Mouse (Mus musculus) urinary bladder, postnatal 25 days (tissue): ENCODE data around the gene Raver2.

ENCODE experiments used
- DNase-seq: peaks from one replicate; pipeline ENCODE4 v3.0.0; 2022; ENCODE audit warnings: low spot score

Raver2 gene

DNA sequence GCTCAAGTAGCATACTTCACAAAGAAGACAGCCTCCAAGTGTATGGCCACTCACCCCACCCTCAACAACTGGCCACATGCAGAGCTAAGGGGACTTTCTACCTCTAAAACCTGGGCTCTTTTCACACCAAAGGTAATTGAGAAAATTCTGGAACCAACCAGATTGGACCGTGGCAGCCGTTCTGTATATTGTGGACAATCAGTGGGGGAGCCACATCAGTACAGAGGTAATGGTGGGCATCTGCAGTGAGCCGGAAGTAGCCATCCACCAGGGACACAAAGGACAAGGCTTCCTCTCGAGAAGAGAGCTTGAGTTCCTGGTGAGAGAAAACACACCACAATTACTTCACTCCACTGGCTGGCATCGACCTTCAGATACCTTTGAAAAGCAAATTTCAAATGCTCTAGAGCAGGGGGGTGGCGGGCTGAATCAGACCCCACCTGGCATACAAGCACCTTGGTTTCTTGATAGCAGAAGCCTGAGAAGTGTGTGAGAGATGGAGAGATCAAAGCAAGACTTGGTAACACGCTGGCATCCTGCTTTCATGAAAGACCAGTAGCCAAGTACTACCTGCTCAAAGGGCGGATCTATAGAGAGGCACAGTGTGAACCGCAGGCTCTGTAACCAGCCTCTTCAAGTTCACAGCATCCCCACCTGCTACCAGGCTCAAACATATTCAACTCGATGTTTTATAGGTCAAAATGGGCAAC, 106.3 kb downstream of the Raver2 start:
- no peak for DNase-seq

GRCm38 (mm10) chr4:101176123-101176522, 107.3 kb downstream of the Raver2 start:
- DNase-seq, result no peak

- no peak for DNase-seq
These were observed 109.0 kb downstream of the Raver2 start for GRCm38 (mm10) chr4:101177796-101178195.

DNA sequence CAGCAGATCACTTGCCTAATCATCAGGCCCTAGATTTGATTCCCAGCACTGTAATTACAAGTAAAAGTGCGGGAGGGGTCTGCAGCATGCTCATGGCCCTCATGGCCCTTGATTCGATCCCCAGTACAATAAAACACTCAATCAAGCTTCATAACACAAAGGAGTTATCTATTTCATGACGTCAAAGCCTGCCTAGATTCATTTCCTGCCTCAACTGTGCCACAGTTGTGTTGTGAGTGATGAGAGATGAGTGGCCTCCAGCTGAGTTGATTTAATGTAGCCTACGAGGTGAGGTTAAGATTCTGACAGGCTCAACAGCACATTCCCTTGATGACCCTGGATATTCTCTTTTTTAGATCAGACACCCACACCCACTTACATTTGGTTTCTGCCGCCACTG, 110.3 kb downstream of the Raver2 start:
- no peak for DNase-seq

DNA sequence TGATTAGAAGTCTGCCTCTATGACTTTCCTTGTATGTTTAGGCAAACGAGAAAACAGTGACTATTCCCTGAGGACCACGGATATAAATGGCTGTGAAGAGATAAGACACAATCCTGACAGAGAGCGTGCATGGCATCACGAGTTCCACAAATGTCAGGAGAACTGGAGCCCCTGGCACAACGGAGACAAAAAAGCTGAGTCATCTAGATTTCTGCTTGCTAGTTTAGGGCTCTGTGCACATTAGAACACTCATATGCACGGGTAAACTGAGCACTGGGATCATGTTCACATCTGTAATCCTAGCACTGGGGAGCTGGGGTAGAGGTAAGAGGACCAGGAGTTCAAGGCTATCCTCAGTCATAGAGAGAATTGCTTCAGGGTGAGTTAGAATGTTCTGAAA, 111.1 kb downstream of the Raver2 start:
- no peak for DNase-seq

DNA sequence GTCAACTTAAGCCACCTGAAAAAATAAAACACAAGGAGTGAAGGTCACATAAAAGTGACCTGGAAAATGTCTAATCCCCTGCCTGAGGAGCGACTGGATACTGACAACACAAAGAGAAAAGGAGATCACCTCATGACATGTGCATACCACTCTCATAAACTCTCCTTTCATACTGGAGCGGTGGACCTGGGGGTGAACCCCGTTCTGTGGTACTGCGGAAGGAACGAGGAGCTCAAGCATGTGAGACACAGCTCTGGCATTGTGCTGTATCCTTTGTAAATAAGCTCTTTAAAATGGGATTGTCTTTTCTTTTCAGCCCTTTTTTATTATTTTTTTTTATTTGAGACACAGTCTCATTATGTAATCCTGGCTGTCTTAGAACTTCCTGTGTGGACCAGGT, 111.9 kb downstream of the Raver2 start:
- no peak for DNase-seq

DNA sequence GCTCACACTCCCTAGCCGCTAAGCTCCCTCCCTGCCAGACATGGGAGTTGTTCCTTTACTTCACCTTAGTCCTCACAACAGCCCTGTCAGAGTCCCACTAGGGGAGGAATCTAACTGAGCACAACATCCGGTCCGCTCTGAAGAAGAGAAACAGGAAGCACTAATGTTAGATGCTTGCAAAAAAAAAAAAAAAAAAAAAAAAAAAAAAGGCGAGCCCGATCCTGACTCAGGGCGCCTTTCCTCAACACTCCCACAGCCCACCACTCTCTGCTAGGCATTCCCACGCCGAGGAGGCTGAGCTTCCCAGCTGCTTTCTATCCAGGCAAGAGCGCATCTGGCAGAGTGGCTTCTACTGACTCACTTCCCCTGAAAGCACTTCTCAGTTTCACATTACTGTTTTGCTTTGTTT, 113.8 kb downstream of the Raver2 start:
- DNase-seq, result no peak

DNA sequence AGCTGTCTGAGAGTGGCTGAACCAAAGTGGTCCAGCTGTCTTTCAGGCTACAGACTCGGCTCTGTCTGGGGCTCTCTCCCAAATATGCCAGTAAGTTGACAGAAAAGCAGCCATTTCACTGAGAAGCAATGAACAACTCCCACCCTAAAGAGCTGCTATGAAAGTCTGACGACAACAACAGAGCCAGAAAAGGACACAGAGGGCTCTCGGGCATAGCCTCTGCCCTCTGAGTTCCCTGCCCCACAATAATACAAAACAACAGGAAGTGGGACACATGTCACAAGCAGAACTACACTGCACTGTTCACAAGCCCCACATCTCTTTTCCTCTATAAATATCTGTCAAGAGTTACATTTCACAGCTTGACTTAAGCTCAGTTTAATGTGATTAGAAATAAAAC, 116.4 kb downstream of the Raver2 start:
- no peak for DNase-seq

- no peak for DNase-seq
These were observed 117.8 kb downstream of the Raver2 start for GRCm38 (mm10) chr4:101186591-101186990.

DNA sequence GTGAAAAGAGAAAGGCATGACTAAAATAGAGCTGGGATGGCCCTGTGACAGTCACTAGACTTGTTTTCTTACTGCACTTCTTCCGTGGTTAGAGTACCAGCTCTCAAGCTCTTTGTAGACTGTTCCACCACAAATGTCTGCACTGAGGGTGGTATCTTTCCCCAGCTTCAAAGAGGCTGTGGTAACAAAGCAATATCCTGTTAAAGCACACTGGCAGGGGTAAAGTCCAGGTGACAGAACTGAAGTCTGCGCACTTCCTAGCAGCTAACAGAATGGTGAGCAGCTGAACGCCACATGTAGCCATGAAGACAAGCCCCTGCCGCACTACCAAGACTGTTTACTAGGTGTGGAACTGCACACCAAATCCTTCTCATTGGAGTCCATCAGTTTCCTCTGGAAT, 118.6 kb downstream of the Raver2 start:
- DNase-seq, result no peak

GRCm38 (mm10) chr4:101192241-101192976, 123.6 kb downstream of the Raver2 start:
- no peak for DNase-seq

DNA sequence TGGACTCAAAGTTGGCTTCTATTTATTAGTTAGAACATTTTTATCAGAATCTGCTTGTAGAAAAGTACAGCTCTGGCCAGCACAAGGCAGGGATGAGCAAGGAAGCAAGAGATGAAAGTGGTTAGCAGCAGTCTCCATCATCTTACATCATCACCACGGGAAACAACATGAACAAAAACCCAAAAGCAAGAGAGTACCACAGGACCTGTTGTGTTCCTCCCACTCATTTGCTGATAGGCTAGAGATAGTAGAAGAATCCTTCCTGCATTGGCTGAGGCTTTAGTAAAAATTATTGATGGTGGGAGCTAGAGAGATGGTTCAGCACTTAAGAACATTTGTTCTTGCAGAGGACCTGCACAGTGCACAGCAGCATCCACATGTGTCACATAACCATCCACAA, 125.4 kb downstream of the Raver2 start:
- DNase-seq, result no peak

GRCm38 (mm10) chr4:101196407-101196806, 127.6 kb downstream of the Raver2 start:
- DNase-seq, result no peak

GRCm38 (mm10) chr4:101197421-101198170, 128.8 kb downstream of the Raver2 start:
- no peak for DNase-seq

DNA sequence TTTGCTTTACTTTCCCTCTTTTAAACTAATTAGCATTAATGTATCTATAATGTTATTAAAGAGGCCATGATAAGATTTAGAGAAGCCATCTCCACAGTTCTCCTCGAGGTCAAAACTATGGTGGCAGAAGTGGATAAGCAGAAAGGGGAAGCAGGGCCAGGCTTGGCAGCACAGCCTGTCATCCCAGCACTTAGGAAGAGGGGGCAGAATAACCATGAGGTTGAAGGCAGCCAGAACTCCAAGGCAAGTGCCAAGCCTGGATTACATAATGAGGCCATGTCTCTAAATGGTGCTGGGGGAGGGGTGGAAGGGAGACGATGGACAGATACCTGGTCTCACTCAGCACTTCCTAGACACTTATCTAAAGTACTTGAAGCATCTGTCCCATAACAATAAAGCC, 129.6 kb downstream of the Raver2 start:
- DNase-seq, result no peak

DNA sequence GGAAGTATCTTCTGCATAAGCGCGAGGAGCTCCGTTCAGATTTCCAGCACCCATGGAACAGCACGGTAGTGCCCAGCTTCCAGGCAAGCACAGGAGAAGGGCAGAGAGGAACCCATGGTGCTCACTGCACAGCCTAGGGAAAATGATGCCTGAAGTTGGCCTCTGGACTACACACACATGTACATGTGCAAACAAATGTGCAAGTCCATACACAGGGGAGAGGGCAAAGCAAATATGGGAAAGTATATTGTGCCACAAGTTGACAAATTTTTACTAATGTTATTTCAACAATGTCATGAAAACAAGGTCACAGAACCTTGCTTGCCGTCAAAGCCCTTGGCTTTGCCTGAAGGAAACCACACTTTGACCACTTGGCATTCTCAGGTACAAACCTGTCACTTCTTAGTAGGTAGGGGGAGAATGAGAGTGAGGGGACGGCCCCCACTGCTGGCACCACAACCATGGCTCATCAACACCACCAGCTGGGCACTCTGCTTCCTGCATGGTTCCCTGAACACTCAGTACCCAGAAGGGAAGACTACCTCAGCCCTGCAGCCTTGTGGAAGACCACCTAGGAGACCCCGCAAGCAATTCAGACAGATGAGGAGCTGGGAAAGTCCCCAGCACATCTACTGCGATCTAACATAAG, 130.8 kb downstream of the Raver2 start:
- no peak for DNase-seq
